Mouse (Mus musculus): ENCODE measurements around the gene Srxn1.

The Srxn1 gene

GRCm38 (mm10) chr2:152089581-152089980 is 15.7 kb upstream of the Srxn1 start:
- no peak for DNase-seq (ENCODE audit: low read depth, low spot score)

- no peak for DNase-seq (ENCODE audit: low read depth, low spot score)
Measured at GRCm38 (mm10) chr2:152090486-152090885, 14.8 kb upstream of the Srxn1 start.

GRCm38 (mm10) chr2:152091342-152092056 is 13.8 kb upstream of the Srxn1 start:
- DNase-seq (ENCODE audit: low read depth, low spot score) = no peak

- no peak for DNase-seq (ENCODE audit: low read depth, low spot score)
Measured at GRCm38 (mm10) chr2:152092927-152093326, 12.4 kb upstream of the Srxn1 start.

- peak; percentile 78 for DNase-seq (ENCODE audit: low read depth, low spot score)
Measured at GRCm38 (mm10) chr2:152093356-152093792, 11.9 kb upstream of the Srxn1 start.

GRCm38 (mm10) chr2:152094856-152095545 is 10.3 kb upstream of the Srxn1 start:
- peak; percentile 69 for DNase-seq (ENCODE audit: low read depth, low spot score)

- DNase-seq (ENCODE audit: low read depth, low spot score) = no peak
Measured at GRCm38 (mm10) chr2:152096922-152097321, 8.4 kb upstream of the Srxn1 start.

- DNase-seq (ENCODE audit: low read depth, low spot score) = no peak
Measured at GRCm38 (mm10) chr2:152097916-152098315, 7.4 kb upstream of the Srxn1 start.

- DNase-seq (ENCODE audit: low read depth, low spot score) = no peak
Measured at GRCm38 (mm10) chr2:152099538-152099937, 5.8 kb upstream of the Srxn1 start.

- no peak for DNase-seq (ENCODE audit: low read depth, low spot score)
Measured at GRCm38 (mm10) chr2:152101761-152102160, 3.6 kb upstream of the Srxn1 start.

- no peak for DNase-seq (ENCODE audit: low read depth, low spot score)
Measured at GRCm38 (mm10) chr2:152102369-152102768, 2.9 kb upstream of the Srxn1 start.

- no peak for DNase-seq (ENCODE audit: low read depth, low spot score)
Measured at GRCm38 (mm10) chr2:152104711-152105317, 502 bp upstream of the Srxn1 start.

GRCm38 (mm10) chr2:152106225-152106595 is 894 bp downstream of the Srxn1 start:
- no peak for DNase-seq (ENCODE audit: low read depth, low spot score)

GRCm38 (mm10) chr2:152106597-152106996 is 1.3 kb downstream of the Srxn1 start:
- no peak for DNase-seq (ENCODE audit: low read depth, low spot score)

GRCm38 (mm10) chr2:152108702-152109101 is 3.4 kb downstream of the Srxn1 start:
- DNase-seq (ENCODE audit: low read depth, low spot score) = no peak

- DNase-seq (ENCODE audit: low read depth, low spot score) = no peak
Measured at GRCm38 (mm10) chr2:152109386-152109785, 4.1 kb downstream of the Srxn1 start.

GRCm38 (mm10) chr2:152111311-152111710 is 6.0 kb downstream of the Srxn1 start:
- DNase-seq (ENCODE audit: low read depth, low spot score) = no peak

- peak; percentile 89 for DNase-seq (ENCODE audit: low read depth, low spot score)
Measured at GRCm38 (mm10) chr2:152111920-152112319, 6.6 kb downstream of the Srxn1 start.

GRCm38 (mm10) chr2:152112490-152112889 is 7.2 kb downstream of the Srxn1 start:
- no peak for DNase-seq (ENCODE audit: low read depth, low spot score)

- no peak for DNase-seq (ENCODE audit: low read depth, low spot score)
Measured at GRCm38 (mm10) chr2:152112970-152113369, 7.7 kb downstream of the Srxn1 start.

- DNase-seq (ENCODE audit: low read depth, low spot score) = no peak
Measured at GRCm38 (mm10) chr2:152114057-152114975, 9.0 kb downstream of the Srxn1 start.

GRCm38 (mm10) chr2:152117694-152118093 is 12.4 kb downstream of the Srxn1 start:
- DNase-seq (ENCODE audit: low read depth, low spot score) = no peak

All from WW6 (cell line).